Mouse (Mus musculus) olfactory bulb, adult 2 months (tissue): ENCODE results near the gene Tmed11.

ENCODE experiments used
- CTCF ChIP-seq: fragments of 200-500 bp; IDR thresholded peaks from 2 replicates; pipeline ENCODE4 v1.5.1; 2012; ENCODE audit warnings: low read depth, mild to moderate bottlenecking, low read length, moderate library complexity; ENCODE audit not compliant: insufficient read depth
- POLR2A ChIP-seq: fragments of 200-500 bp; IDR thresholded peaks from 2 replicates; pipeline ENCODE4 v1.6.1; 2012; ENCODE audit warnings: mild to moderate bottlenecking, low read depth, low read length, moderate library complexity; ENCODE audit not compliant: insufficient read depth

DNA sequence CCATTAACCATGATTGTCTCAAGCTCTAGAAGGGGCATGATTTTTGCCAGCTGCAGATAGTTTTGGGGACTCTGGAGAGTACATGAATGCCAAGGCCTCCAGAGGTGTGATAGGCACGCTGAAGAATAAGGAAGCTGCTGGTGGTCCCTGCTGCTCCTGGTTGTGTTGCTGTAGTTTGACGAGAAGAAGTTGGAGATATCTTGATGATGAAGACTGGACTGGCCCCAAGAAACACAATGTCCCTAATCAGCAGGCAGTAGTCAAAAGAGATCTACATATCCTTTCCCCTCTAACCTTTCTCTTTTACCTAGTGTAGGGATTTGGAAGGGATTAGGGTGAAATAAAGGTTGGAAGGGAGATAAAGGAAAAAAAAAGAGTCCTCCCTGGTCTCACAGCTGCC lies 52.6 kb downstream of the Tmed11 start:
- no peak for TF ChIP-seq POLR2A
- no peak for TF ChIP-seq CTCF
